12 mouse cellular contexts compared by ENCODE assay signal in the genomic region with DNA sequence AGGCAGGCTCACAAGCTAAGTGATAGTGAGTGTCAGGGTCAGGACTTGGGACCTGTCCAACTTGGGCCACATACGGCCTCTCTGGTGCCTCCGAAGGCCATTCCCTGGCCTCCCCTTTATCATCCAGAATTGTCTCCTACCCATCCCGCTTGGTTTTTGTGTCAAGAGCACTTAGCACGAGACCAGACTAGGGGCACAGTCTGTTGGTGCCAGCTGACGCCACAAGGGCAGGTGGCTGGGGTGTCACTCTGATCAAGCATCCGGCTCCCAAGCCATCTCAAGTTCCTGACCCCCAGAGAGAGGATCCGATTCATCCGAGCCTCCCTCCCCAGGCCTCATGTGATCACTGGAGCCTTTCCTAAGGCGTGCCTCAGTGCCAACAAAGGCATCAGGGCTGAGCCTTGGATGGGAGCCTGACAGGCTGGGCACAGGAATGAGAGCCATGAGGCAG. TPM values are rescaled to one million over a fixed set of nuclear protein-coding genes. Genes with fewer than 3 reads are reported as not detected.
DNase-seq lines count a peak whose midpoint lies in the region; ATAC-seq and TF ChIP-seq lines count a peak whose summit lies in the region.
"Had no signal": no experiment of that assay in that cellular context is flagged by ENCODE, and none has a peak within 500 bp of the region (broad histone marks: within the 10 kb centered on the region; RNA-seq: fewer than 3 reads in every experiment).

No protein-coding gene starts in this region.

- peak; percentile 55 for DNase-seq in gastrocnemius, adult 2 months
- no peak for DNase-seq in gastrocnemius, postnatal 36 days
- DNase-seq in Muller cell, postnatal 12 days (ENCODE audit: inconsistent ontology term) = peak; percentile 25
- peak; percentile 98 for DNase-seq in cerebellum, adult 11-12 months
- DNase-seq in hindbrain, embryonic 11.5 days (ENCODE audit: low spot score) = no peak
- DNase-seq in heart, postnatal 4 days = no peak
- DNase-seq in layer of hippocampus, adult 9-11 months = no peak
- DNase-seq: liver, postnatal 0 days; right cerebral cortex, postnatal 25 days had no signal

- no peak for ATAC-seq in hindbrain, embryonic 11.5 days (ENCODE audit: low FRiP score)
- no peak for ATAC-seq in megakaryocyte progenitor cell, adult 5-6 weeks (replicated peaks; ENCODE audit: poor library complexity)
- ATAC-seq: liver, postnatal 0 days had no signal

- no peak overlapping the region for H3K27ac ChIP-seq in gastrocnemius, adult 2 months
- peak overlapping the region; percentile 32 for H3K27ac ChIP-seq in hindbrain, embryonic 11.5 days (ENCODE audit: low read depth, low read length)
- H3K27ac ChIP-seq: midbrain, embryonic 12.5 days had no signal

- H3K9me3 ChIP-seq in hindbrain, embryonic 11.5 days (ENCODE audit: control insufficient read depth, low read length) = no peaks in the 10 kb centered on the region
- H3K9me3 ChIP-seq: midbrain, embryonic 12.5 days had no signal

- H3K36me3 ChIP-seq in hindbrain, embryonic 11.5 days (ENCODE audit: control insufficient read depth, insufficient read depth, low read length) = no peaks in the 10 kb centered on the region
- H3K36me3 ChIP-seq: midbrain, embryonic 12.5 days had no signal

- 0 out of 2 replicates have a peak, but pooled peaks cover 2% of the 10 kb centered on the region for H3K27me3 ChIP-seq in hindbrain, embryonic 11.5 days (ENCODE audit: control insufficient read depth, insufficient read depth, low read length)

- WGBS in hindbrain, embryonic 11.5 days = 55% methylated on average over 9 of the region's 9 CpGs

- intact Hi-C loops in gastrocnemius, adult 2 months (cut with DNase I) = no loop called here
- intact Hi-C loops in gastrocnemius, postnatal 36 days (cut with DNase I) = no loop called here

- 0 out of 2 replicates have a peak, but pooled peaks cover 3% of the 10 kb centered on the region for H3K4me1 ChIP-seq in hindbrain, embryonic 11.5 days (replicated peaks; ENCODE audit: control insufficient read depth, insufficient read depth, low read length)

- H3K4me2 ChIP-seq in hindbrain, embryonic 11.5 days (replicated peaks; ENCODE audit: low read depth, low read length) = no peak overlapping the region
- H3K4me2 ChIP-seq: heart, embryonic 11.5 days; midbrain, embryonic 12.5 days had no signal

- H3K9ac ChIP-seq in hindbrain, embryonic 11.5 days (ENCODE audit: low read depth, low read length) = no peak overlapping the region
- H3K9ac ChIP-seq: liver, postnatal 0 days; midbrain, embryonic 12.5 days had no signal

- H3K4me3 ChIP-seq in gastrocnemius, adult 2 months = no peak overlapping the region
- no peak overlapping the region for H3K4me3 ChIP-seq in hindbrain, embryonic 11.5 days (ENCODE audit: low read depth, low read length)
- H3K4me3 ChIP-seq: midbrain, embryonic 12.5 days had no signal

- no peak for TF ChIP-seq CTCF in gastrocnemius, adult 2 months (IDR thresholded peaks at IDR 0.05)

RNA-seq across cellular contexts. Expression of gene Trim62, which starts 4.3 kb away (rescaled TPM):
- total RNA-seq in gastrocnemius, adult 2 months (2021) = under 1 TPM; 0.50 to 0.74 TPM
- total RNA-seq in gastrocnemius, postnatal 36 days (2021) = under 1 TPM; 0.51 to 0.79 TPM
- 13.0 and 13.1 TPM in 2 replicates for polyA plus RNA-seq in hindbrain, embryonic 11.5 days (2014; fragmentation: Nextera tagmentation; extraction: Ambion mirVana)
- total RNA-seq in heart, postnatal 4 days (2021) = 1 to 10 TPM; 3.2 to 3.7 TPM
- total RNA-seq in megakaryocyte progenitor cell, adult 5-6 weeks (2015) = 0.62 and 0.66 TPM in 2 replicates
- 0.33 and 0.41 TPM in 2 replicates for total RNA-seq in megakaryocyte progenitor cell, adult 5-6 weeks (2017)

Comparison
In these comparisons a context has a peak if more than half of its experiments do, and no peak if none do; other contexts are left out.
1. DNase-seq: peak in gastrocnemius, adult 2 months (single experiment), Muller cell, postnatal 12 days (single experiment) and cerebellum, adult 11-12 months (single experiment); none in gastrocnemius, postnatal 36 days (0 of 2), hindbrain, embryonic 11.5 days (single experiment), heart, postnatal 4 days (single experiment) and layer of hippocampus, adult 9-11 months (single experiment).